Mouse (Mus musculus) left cerebral cortex, postnatal 10 days (tissue): ENCODE results near the gene Htra3. TPM values are rescaled to one million over a fixed set of nuclear protein-coding genes. Genes with fewer than 3 reads are reported as not detected.

ENCODE experiments used
- DNase-seq, 2 experiments: peaks; one replicate each; pipeline ENCODE4 v3.0.0; 2021 to 2022; ENCODE audit warnings: low spot score in 2 of 2, mixed read lengths in 1 of 2; ENCODE audit errors: extremely low spot score in 1 of 2
- intact Hi-C: fragments of 180-260 bp; cut with DNase I; formaldehyde crosslinking; loops from one replicate; pipeline ENCODE4 v1.15.1; 2025
- total RNA-seq, 2 experiments: library from RNA; stranded (reverse); gene quantifications; 2 replicates each; pipeline ENCODE4 v1.2.3; 2021

The Htra3 gene
- total RNA-seq, 2 experiments from 2014 or later, result 14.0 to 14.9 TPM

GRCm38 (mm10) chr5:35630706-35631105 lies 48.9 kb downstream of the Htra3 start:
- intact Hi-C loops, result no loop called here
- DNase-seq, result no peak

DNA sequence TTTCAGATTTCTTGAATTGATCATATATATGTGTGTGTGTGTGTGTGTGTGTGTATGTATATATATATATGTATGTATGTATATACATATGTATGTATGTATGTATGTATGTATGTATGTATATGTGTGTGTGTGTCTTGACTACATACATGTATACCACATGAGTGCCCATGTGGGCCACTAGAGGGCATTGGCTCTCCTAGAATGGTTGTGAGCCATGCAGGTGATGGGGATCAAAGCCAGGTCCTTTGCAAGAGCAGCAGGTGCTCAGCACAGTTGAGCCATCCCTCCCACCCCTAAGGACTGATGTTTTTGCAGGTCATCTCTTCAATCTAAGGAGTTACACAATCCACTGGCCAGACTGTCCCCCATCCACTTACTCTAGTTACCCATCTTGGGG lies 50.2 kb downstream of the Htra3 start:
- no peak for DNase-seq
- intact Hi-C loops, result no loop called here

GRCm38 (mm10) chr5:35628685-35629084 lies 50.9 kb downstream of the Htra3 start:
- peak; percentile 36 to 86 for DNase-seq
- intact Hi-C loops, result no loop called here

DNA sequence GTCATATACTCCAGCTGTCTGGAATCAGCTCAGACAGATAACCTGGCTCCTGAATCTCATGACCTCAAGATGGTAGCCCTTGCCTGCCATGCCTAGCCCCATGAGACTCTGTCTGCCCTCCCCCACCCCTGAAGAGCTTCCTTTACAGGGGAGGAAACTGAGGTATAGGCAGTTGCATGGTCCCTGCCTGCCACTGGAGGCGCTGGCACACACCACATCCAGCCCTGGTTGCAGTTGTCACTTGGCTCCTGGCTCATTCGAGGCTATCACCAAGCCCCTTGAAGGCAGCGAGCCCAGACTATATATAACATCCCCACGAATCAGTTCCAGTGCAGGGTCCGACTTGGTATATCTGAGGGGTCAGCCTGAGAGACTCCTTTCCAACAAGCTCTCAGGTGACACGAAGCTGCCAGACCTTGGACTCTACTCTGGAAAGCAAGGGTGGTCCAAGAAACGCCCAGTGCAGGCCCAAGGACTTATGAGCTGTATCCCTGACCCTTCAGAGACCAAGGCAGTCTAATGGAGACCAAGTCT lies 52.2 kb downstream of the Htra3 start:
- intact Hi-C loops, result no loop called here

DNA sequence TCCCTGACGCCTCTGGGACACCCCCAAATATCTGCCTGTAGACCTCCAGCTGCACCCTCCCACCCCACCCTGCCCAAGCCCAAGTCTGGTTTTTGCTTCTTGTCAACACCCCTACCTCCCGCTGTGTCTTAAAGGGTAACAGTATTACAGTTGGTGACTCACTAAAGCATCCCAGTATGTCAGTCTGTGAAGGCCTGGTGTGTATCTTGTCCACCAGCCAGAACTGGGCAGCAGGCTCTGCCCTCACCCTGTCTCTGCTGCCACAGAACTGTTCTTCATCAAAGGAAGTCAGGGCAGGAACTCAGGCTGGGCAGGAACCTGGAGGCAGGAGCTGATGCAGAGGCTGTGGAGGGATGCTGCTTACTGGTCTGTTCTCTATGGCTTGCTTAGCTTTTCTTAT lies 53.2 kb downstream of the Htra3 start:
- intact Hi-C loops, result no loop called here
- DNase-seq, result no peak

More for the DNA sequence above, 52.2 kb downstream of the Htra3 start:
- no peak for DNase-seq

GRCm38 (mm10) chr5:35624751-35625239 lies 54.8 kb downstream of the Htra3 start:
- intact Hi-C loops, result no loop called here
- peak in 1 of 2 experiments; percentile 48 for DNase-seq

DNA sequence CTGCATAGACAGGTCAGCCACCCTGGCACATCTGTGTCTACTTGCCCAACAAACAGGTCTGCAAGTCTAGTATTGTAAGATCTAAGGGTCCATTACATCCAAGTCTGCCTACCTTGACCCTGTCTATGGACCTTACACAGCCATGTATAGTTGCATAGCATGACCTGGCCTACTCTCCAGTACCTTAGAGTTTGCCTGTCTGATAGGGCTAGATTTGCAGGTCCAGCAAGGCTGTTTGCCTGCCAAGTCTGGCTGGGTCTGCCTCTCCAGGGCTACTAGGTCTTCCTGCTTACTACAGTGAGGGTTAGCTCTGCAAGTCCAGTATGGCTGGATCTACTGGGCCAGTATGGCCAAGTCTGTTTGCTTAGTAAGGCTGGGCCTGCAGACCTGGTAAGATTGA lies 55.8 kb downstream of the Htra3 start:
- no peak for DNase-seq
- intact Hi-C loops, result no loop called here

GRCm38 (mm10) chr5:35621114-35621513 lies 58.5 kb downstream of the Htra3 start:
- intact Hi-C loops, result no loop called here
- DNase-seq, result peak in 1 of 2 experiments; percentile 58

DNA sequence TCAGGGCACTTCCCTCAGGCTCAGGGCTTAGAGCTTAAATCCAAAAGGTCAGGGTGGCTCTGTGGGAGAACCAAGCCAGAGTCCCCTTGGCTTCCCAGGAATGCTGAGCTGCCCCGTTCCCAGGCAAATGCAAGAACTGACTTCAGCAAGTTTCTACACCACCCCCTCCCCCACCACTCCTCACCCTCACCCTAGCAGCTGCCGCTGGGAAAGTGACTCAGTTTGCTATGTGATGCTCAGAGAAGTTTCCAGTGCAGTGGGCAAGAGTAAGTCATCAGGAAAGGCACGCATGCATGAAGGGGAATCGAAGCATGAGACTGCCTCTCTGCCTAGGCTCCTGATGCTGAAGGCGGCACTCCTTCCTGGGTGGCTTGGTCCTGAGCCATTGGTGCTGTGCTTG lies 62.6 kb downstream of the Htra3 start:
- DNase-seq, result no peak
- intact Hi-C loops, result no loop called here

DNA sequence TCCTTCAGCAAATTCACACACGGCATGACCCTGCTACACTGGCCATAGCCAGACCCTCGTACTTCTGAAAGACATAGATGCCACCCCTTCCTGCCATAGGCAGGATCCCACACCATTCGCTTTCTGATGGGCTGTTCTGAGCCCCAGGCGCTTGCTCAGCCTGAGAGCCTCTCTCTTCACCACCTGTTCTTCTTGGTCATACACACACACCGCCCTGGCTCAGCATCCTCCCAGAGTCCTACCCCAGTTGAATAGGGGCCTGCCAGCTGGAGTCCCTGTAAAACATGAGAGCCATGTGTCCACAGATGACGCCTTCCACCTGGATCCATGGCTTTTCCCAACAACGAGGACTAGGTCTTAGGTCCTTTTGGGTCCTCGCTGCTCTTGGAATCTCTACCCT lies 66.9 kb downstream of the Htra3 start:
- intact Hi-C loops, result no loop called here
- no peak for DNase-seq

DNA sequence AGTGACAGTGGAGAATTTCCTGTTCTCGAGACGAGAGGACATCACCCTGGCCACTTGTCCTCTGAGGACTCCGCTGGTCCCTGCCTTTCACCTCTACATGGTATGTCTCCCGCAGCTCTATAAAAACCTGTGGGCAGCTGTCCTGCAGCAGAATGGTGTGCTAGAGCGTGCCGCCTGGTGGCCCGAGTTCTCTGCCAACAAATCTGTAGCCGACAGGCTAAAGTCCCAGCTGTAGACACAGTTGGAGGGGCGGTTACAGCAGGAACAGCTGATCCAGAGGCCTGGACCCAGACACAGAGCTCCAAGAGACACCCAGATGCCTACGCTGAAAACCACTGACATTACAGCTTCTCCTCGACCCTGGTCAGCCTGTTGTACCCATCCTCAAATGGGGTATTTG lies 67.7 kb downstream of the Htra3 start:
- intact Hi-C loops, result no loop called here
- DNase-seq, result no peak

- DNase-seq, result no peak
- intact Hi-C loops, result no loop called here
Measured at GRCm38 (mm10) chr5:35611170-35611569, 68.4 kb downstream of the Htra3 start.

DNA sequence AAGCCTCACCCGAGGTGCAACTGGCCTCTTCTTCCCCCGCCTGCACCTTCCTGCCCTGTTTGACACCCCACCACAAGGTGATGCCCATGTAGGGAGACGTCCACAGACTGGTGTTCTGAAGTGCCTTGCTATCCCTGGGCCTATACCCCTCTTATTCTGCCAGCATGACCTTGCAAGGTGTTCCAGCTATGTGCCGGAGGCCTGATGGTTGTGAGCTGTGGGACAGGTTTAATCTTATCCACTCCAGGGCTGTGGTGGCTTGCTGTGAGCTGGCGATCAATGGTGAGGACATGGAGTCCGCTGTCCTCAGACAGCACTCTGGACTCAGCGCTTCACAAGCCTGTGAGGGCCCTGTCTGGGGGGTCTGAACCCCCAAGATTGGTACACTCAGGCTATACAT lies 69.2 kb downstream of the Htra3 start:
- DNase-seq, result no peak
- intact Hi-C loops, result no loop called here

- no peak for DNase-seq
- intact Hi-C loops, result no loop called here
Measured at GRCm38 (mm10) chr5:35609971-35610370, 69.6 kb downstream of the Htra3 start.

GRCm38 (mm10) chr5:35609381-35609780 lies 70.2 kb downstream of the Htra3 start:
- DNase-seq, result peak in 1 of 2 experiments; percentile 65
- intact Hi-C loops, result no loop called here

DNA sequence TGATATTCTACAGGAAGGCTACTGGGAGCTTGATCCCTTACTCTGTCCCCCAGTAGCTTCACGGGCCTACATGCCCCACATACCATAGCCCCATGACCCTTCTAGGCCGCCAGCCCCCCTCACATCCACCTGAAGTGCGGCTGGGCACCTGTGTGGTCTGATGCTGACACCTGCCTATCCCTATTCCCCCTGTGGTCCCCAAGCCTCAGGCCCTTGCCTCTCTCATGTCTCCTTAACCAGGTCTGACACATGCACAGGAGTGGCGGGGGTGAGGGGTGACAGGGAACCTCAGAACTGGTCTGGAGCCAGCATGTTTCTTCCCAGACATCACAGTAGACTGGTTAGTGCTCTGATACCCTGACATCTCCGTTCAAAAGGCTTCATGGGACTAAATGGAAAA lies 71.0 kb downstream of the Htra3 start:
- intact Hi-C loops, result no loop called here
- no peak for DNase-seq

DNA sequence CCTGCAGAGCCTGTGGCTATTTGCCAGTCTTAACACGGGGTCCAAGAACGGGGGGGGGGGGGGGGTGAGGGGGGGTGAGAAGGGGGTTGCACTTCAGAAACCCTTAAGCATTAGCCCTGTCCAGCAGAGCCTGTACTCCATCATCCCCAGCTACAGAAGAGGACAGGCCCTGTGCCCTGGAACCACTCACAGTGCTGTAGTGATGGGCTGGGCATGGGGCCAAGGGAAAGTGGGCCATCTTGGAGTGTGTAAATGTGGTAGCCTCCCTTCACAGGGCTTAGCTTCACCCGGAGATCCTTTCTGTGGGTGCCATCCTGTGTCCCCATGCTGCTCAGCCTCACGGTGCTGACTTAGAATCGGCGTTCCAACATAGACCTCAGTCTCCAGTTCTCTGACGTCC lies 71.8 kb downstream of the Htra3 start:
- intact Hi-C loops, result no loop called here
- peak in 1 of 2 experiments; percentile 67 for DNase-seq

- intact Hi-C loops, result no loop called here
- no peak for DNase-seq
Measured at GRCm38 (mm10) chr5:35606800-35607199, 72.8 kb downstream of the Htra3 start.

DNA sequence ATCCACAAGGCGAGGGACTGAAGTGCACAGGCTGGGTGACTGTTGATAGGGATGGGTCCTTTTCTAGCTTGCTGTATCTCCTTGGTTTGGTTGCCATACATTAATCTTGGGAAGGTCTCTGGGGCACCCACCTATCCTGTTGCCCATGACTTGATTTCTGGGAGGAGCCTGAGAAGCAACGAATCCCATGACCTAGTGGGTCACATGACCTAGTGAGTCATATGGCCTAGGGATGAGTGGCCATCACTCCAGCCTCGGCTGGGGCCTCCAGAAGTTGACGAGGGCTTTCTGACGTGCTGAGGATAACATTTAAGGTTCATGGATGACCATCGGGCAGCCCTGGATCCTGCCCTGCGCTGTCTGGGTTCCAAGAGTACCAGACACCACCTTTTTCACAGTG lies 74.2 kb downstream of the Htra3 start:
- intact Hi-C loops, result no loop called here
- DNase-seq, result no peak
